Mouse (Mus musculus): ENCODE results near the gene Secisbp2l. TPM values are rescaled to one million over a fixed set of nuclear protein-coding genes. Genes with fewer than 3 reads are reported as not detected.

The Secisbp2l gene
- polyA plus RNA-seq, 1 experiment = 13.5 TPM

GRCm38 (mm10) chr2:125704907-125705631 is 77.6 kb downstream of the Secisbp2l start:
- DNase-seq (ENCODE audit: low spot score) = no peak

- DNase-seq (ENCODE audit: low spot score) = no peak
Observed at GRCm38 (mm10) chr2:125702851-125703250, 79.8 kb downstream of the Secisbp2l start.

- no peak for DNase-seq (ENCODE audit: low spot score)
Observed at GRCm38 (mm10) chr2:125701606-125702005, 81.1 kb downstream of the Secisbp2l start.

- DNase-seq (ENCODE audit: low spot score) = no peak
Observed at GRCm38 (mm10) chr2:125696219-125696618, 86.5 kb downstream of the Secisbp2l start.

- no peak for DNase-seq (ENCODE audit: low spot score)
Observed at GRCm38 (mm10) chr2:125694798-125695197, 87.9 kb downstream of the Secisbp2l start.

GRCm38 (mm10) chr2:125692010-125692409 is 90.7 kb downstream of the Secisbp2l start:
- DNase-seq (ENCODE audit: low spot score) = no peak

Other genes starting within 250 kb of the Secisbp2l start
- gene Cep152, start 157.8 kb downstream of the Secisbp2l start, polyA plus RNA-seq (2012; rRNA removed) = 2.0 and 2.5 TPM in 2 replicates
- 61.5 and 71.9 TPM in 2 replicates for gene Eid1, start 109.8 kb downstream of the Secisbp2l start, polyA plus RNA-seq (2012; rRNA removed)
- gene Shc4, start 58.7 kb downstream of the Secisbp2l start, polyA plus RNA-seq (2012; rRNA removed) = 0.32 and 0.53 TPM in 2 replicates
- 28.2 and 33.5 TPM in 2 replicates for gene Galk2, start 76.2 kb upstream of the Secisbp2l start, polyA plus RNA-seq (2012; rRNA removed)
- gene Cops2, start 76.3 kb upstream of the Secisbp2l start, polyA plus RNA-seq (2012; rRNA removed) = 71.3 and 91.3 TPM in 2 replicates